Mouse (Mus musculus) cortical plate, adult 2 months (tissue): ENCODE measurements around the gene Zmynd12.

ENCODE experiments used
- CTCF ChIP-seq: fragments of 200-500 bp; IDR thresholded peaks from 2 replicates; pipeline ENCODE4 v1.5.1; 2011; ENCODE audit warnings: mild to moderate bottlenecking, control low read depth, low read length; ENCODE audit not compliant: insufficient read depth; ENCODE audit errors: extremely low read depth
- POLR2A ChIP-seq: fragments of 200-500 bp; IDR thresholded peaks from 2 replicates; pipeline ENCODE4 v1.6.1; 2011; ENCODE audit warnings: mild to moderate bottlenecking, low read length, control low read depth; ENCODE audit not compliant: insufficient read depth; ENCODE audit errors: extremely low read depth

- TF ChIP-seq POLR2A, result peak; percentile 57; the same call in 1 of the 2 replicates
- TF ChIP-seq CTCF, result no peak
These were observed at the start of gene Zmynd12, which contains the start of gene Ppcs for GRCm38 (mm10) chr4:119422294-119422964.
